Mouse (Mus musculus): ENCODE measurements around the gene Sh3gl1. TPM values are rescaled to one million over a fixed set of nuclear protein-coding genes. Genes with fewer than 3 reads are reported as not detected.

Gene Sh3gl1
- polyA plus RNA-seq, 1 experiment, result 55.5 TPM

DNA sequence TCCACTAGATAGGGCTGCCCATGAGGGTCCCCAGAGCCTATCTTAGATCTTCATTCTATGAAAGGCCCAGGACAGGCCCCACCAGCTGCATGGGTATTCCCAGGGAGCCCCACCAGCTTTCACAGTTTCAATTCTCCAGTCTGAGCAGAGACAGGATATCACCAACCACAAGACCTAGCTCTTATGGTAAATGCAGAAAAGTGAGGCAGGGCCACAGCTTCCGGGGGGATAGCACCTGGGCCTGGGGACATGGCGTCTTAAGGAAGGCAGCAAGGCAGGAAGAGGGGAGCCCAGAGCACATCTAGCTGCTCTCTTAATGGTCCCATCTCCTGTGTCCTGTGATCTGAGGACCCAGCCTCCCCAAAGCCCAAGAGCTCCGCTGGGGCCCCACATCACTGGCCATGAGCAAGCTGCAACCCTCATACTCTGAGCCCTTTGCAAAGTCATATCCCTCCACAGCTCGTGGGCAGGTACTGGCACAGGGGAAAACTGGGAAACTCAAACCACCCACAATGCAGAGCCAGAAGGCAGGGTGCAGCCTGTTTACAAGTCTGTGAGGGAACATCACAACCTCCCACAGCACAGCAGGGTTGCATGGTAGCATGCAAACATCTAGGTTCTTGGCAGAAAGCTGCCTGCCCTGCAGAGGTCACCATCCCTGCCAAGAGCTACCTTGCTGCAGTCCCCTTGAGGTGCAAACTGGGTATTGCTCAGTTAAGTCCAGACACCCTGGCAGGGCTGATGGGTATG, 15.1 kb downstream of the Sh3gl1 start:
- WGBS, result 30% methylated on average over 4 of the region's 4 CpGs
- H3K27ac ChIP-seq (ENCODE audit: control insufficient read depth, insufficient read depth, low read depth, low read length, poor library complexity), result peak overlapping the region; percentile 17; the same call in 1 of the 2 replicates
- no peak overlapping the region for H3K4me3 ChIP-seq (replicated peaks; ENCODE audit: control insufficient read depth, low read depth, low read length)
- H3K4me1 ChIP-seq (ENCODE audit: control insufficient read depth, insufficient read depth, low read length), result peaks cover 20% of the 10 kb centered on the region
- TF ChIP-seq CTCF (IDR thresholded peaks at IDR 0.05; ENCODE audit: control insufficient read depth, insufficient read depth, low read length), result no peak
- no peak for TF ChIP-seq POLR2A (IDR thresholded peaks at IDR 0.05; ENCODE audit: borderline replicate concordance, control insufficient read depth, low read depth, low read length)

DNA sequence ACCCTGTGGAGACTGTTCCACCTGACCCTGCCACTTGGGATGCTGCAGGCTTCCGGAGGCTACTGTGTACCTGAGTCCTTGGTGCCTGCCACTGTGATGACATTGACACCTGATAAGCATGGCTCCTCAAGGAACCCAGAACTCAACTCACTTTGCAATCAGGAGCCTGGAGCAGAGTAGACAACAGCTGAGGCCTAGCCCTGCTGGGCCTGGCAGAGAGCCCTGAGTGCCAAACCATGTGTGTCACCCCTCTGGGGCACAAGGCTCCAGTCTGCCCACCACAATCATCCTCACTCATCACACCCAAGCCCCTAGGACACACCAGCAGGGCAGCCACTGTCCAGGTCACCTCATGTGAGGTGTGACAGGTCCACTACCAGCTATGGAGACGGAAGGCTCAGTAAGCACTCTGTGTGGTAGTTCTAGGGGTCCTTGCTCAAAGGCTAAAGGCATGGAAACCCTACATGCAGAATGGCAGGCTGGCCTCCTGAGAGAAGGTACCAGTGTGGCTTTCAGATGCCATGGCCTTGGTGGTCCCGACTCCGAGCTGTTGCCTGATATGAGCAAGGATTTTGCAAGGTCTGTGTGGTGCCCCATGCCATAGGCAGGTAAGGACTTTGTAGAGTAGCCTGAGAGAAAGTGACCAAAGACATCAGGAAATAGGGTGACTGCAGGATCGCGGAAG, 15.9 kb downstream of the Sh3gl1 start:
- H3K4me3 ChIP-seq (replicated peaks; ENCODE audit: control insufficient read depth, low read depth, low read length), result no peak overlapping the region
- WGBS, result 75% methylated on average over 6 of the region's 6 CpGs
- H3K4me1 ChIP-seq (ENCODE audit: control insufficient read depth, insufficient read depth, low read length), result peaks cover 19% of the 10 kb centered on the region
- no peak overlapping the region for H3K27ac ChIP-seq (ENCODE audit: control insufficient read depth, insufficient read depth, low read depth, low read length, poor library complexity)
- TF ChIP-seq CTCF (IDR thresholded peaks at IDR 0.05; ENCODE audit: control insufficient read depth, insufficient read depth, low read length), result no peak
- no peak for TF ChIP-seq POLR2A (IDR thresholded peaks at IDR 0.05; ENCODE audit: borderline replicate concordance, control insufficient read depth, low read depth, low read length)

DNA sequence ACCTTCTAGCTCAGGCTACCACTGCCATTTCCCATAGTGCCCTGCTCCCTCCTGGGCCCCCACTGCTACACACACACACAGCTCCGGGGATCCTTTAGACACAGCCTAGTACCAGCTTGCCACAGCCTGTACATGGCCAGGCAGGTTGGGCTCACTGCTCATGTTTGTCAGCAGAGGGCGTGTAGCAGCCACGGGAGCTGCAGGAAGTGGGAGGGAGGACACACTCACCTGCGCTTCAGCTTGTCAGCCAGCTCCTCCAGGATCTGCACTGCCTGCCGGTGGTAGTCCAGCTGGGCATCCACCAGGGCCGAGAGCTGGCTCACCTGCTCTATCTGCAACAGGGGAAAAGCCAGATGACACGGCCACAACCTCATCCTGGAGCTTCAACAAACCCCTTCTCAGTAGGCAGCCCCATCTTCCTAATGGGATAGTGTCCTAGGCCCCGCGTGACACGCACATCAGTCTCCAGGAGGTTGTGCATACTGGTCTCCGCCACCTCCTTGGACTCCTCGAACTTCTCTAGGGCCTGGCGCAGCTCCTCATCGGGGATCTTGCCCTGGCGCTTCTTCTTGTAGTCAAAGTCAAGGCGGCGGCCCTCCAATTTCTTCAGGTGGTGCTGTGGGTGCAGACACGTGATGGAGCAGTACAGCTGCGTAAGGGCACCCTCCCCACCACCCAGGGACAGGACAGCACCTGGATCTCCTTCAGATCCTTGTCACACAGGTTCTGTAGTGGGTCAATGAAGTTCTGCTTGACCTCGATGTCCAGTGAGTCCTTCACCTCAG, 17.9 kb downstream of the Sh3gl1 start:
- Histone ChIP-seq H3K4me3 (replicated peaks; ENCODE audit: control insufficient read depth, low read depth, low read length) (no peak overlapping the region), H3K27ac (ENCODE audit: control insufficient read depth, insufficient read depth, low read depth, low read length, poor library complexity) (no peak overlapping the region), H3K4me1 (ENCODE audit: control insufficient read depth, insufficient read depth, low read length) (peaks cover 13% of the 10 kb centered on the region)
- peak; percentile 76 for TF ChIP-seq CTCF (IDR thresholded peaks at IDR 0.05; ENCODE audit: control insufficient read depth, insufficient read depth, low read length)
- no peak for TF ChIP-seq POLR2A (IDR thresholded peaks at IDR 0.05; ENCODE audit: borderline replicate concordance, control insufficient read depth, low read depth, low read length)
- 72% methylated on average over 20 of the region's 20 CpGs for WGBS

DNA sequence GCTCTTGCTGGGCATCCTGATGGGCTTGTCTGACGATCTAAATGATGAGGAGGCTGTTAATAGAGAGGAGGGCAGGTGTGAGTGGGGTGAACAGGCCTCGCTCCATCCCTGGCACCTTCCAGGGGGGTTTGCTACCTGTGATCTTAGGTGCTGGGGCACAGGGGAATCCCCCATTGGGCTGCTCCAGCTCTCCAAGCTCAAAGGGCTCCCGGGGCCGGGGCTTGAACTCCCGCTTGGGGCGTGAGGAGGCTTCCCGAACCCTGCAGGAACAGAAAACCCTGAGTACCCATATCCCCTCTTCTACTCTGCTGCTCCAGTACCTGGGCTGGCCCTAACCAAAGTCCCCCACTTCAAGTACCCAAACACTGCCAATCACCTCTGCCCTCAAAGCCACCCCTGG, 18.6 kb downstream of the Sh3gl1 start:
- peaks cover 9% of the 10 kb centered on the region for H3K4me1 ChIP-seq (ENCODE audit: control insufficient read depth, insufficient read depth, low read length)
- no peak for TF ChIP-seq POLR2A (IDR thresholded peaks at IDR 0.05; ENCODE audit: borderline replicate concordance, control insufficient read depth, low read depth, low read length)
- TF ChIP-seq CTCF (IDR thresholded peaks at IDR 0.05; ENCODE audit: control insufficient read depth, insufficient read depth, low read length), result no peak
- no peak overlapping the region for H3K4me3 ChIP-seq (replicated peaks; ENCODE audit: control insufficient read depth, low read depth, low read length)
- 92% methylated on average over 7 of the region's 7 CpGs for WGBS
- H3K27ac ChIP-seq (ENCODE audit: control insufficient read depth, insufficient read depth, low read depth, low read length, poor library complexity), result no peak overlapping the region

DNA sequence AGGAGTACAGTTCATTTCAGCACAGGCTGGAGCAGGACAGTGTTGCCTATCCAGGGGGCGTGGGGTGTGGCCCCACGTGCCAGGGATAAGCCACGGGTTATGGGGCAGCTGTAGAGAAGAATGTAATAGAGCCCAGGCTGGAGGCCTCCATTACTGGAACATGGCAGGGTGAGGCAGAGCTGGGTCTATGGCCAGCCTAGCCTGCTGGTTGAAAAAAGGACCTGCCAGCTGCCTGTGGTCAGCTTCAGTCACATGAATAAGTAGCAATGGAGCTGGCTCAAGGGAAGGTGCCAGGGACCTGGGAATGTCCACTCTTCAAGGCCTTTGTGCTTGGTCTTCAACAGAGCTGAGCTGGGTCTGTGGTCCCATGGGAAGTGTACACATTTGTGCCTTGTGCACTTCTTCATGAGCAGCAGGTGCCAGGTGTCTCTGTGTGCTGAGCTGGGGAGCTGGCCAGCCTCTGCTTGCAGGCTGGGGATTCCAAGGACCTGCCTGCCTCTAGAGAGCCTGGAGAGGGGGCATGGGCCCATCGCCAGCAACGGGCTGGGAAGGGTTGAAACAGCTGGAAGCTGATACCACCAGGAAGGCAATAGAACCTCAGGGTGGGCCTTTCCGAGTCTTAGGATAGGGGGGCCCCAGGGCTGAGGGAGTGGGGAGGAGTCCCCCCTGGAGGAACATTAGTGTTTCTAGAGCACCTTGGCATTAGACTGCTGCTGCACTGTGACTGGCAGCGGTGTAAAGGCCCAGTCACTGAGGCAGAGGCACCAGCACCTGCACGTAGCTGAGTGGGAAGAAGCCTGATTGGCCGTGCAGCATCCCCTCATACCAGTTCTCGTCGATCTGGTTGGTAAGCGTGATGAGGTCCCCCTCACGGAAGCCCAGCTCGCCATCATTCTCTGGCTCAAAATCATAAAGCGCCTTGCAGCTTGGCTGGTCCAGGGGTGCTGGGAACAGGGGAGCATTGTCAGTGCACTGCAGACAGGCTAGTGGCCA, 19.3 kb downstream of the Sh3gl1 start:
- H3K27ac ChIP-seq (ENCODE audit: control insufficient read depth, insufficient read depth, low read depth, low read length, poor library complexity), result no peak overlapping the region
- WGBS, result 89% methylated on average over 15 of the region's 15 CpGs
- peaks cover 5% of the 10 kb centered on the region for H3K4me1 ChIP-seq (ENCODE audit: control insufficient read depth, insufficient read depth, low read length)
- no peak for TF ChIP-seq CTCF (IDR thresholded peaks at IDR 0.05; ENCODE audit: control insufficient read depth, insufficient read depth, low read length)
- TF ChIP-seq POLR2A (IDR thresholded peaks at IDR 0.05; ENCODE audit: borderline replicate concordance, control insufficient read depth, low read depth, low read length), result no peak
- H3K4me3 ChIP-seq (replicated peaks; ENCODE audit: control insufficient read depth, low read depth, low read length), result no peak overlapping the region

DNA sequence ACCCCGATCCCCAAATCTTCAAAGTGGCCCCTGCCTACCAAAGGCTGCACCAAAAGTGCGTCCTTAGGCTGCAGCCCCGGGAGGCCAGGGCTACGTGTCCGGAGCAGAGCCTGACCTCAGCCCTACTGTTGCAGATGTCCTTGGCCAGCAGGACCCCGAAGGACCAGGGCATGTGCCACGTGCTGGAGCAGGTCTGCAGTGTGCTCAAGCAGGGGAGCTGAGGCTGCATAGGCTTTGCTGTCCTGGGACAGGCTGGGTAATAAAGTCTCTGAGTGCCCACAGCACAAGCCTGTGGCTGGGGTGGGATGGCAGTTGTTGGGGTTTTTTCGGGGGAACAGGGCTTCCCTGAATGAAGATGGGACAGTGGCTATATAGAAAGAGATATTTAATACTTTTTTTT, 20.1 kb downstream of the Sh3gl1 start:
- TF ChIP-seq CTCF (IDR thresholded peaks at IDR 0.05; ENCODE audit: control insufficient read depth, insufficient read depth, low read length) (no peak), POLR2A (IDR thresholded peaks at IDR 0.05; ENCODE audit: borderline replicate concordance, control insufficient read depth, low read depth, low read length) (no peak)
- no peak overlapping the region for H3K4me3 ChIP-seq (replicated peaks; ENCODE audit: control insufficient read depth, low read depth, low read length)
- 89% methylated on average over 8 of the region's 8 CpGs for WGBS
- H3K4me1 ChIP-seq (ENCODE audit: control insufficient read depth, insufficient read depth, low read length), result peaks cover 2% of the 10 kb centered on the region
- H3K27ac ChIP-seq (ENCODE audit: control insufficient read depth, insufficient read depth, low read depth, low read length, poor library complexity), result no peak overlapping the region

DNA sequence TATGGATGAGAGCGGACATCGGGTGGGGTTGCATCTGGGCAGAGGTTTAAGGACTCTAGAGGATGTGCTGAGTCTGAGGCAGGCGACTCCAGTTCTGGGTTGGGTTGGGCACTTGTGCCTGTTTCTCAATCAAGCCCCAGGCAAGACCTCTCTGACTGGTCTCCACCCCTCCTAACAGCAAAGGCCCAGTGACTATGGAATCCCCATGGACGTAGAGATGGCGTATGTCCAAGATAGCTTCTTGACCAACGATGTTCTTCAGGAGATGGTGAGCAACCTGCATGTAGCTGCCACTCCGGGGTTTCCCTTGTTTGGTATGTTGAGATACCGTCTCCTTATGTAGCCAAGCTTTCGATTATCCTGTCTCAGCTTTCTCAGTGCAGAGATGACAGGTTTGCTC, 21.1 kb downstream of the Sh3gl1 start:
- Histone ChIP-seq H3K4me1 (ENCODE audit: control insufficient read depth, insufficient read depth, low read length) (peaks cover 4% of the 10 kb centered on the region), H3K4me3 (replicated peaks; ENCODE audit: control insufficient read depth, low read depth, low read length) (no peak overlapping the region), H3K27ac (ENCODE audit: control insufficient read depth, insufficient read depth, low read depth, low read length, poor library complexity) (no peak overlapping the region)
- 91% methylated on average over 9 of the region's 9 CpGs for WGBS
- no peak for TF ChIP-seq CTCF (IDR thresholded peaks at IDR 0.05; ENCODE audit: control insufficient read depth, insufficient read depth, low read length)
- no peak for TF ChIP-seq POLR2A (IDR thresholded peaks at IDR 0.05; ENCODE audit: borderline replicate concordance, control insufficient read depth, low read depth, low read length)

Data from bone marrow, adult 2 months (tissue).